Mouse (Mus musculus): ENCODE results near the gene Slc39a3.

- TF ChIP-seq POLR2A (IDR thresholded peaks at IDR 0.05; ENCODE audit: low read depth, low read length), result no peak
- TF ChIP-seq CTCF (IDR thresholded peaks at IDR 0.05; ENCODE audit: borderline replicate concordance, insufficient read depth, low read length), result peak; percentile 38; the same call in 1 of the 2 replicates
Observed at GRCm38 (mm10) chr10:81073464-81073863, 36.2 kb upstream of the Slc39a3 start.
